13 mouse cellular contexts compared by ENCODE assay signal in genomic region chr7:133041784-133042183, GRCm38 (mm10).
DNase-seq lines count a peak whose midpoint lies in the region; ATAC-seq and TF ChIP-seq lines count a peak whose summit lies in the region.
"Had no signal": no experiment of that assay in that cellular context is flagged by ENCODE, and none has a peak within 500 bp of the region (broad histone marks: within the 10 kb centered on the region; RNA-seq: fewer than 3 reads in every experiment).

No protein-coding gene starts in this region.

- no peak overlapping the region for H3K4me3 ChIP-seq in heart, embryonic 13.5 days
- no peak overlapping the region for H3K4me3 ChIP-seq in ES-E14 (ENCODE audit: insufficient read depth in 1 of 2, low read depth in 1 of 2, low read length in 2 of 2, poor library complexity in 1 of 2, severe bottlenecking in 1 of 2)
- H3K4me3 ChIP-seq in intestine, embryonic 16.5 days (ENCODE audit: low read length) = no peak overlapping the region
- H3K4me3 ChIP-seq: limb, embryonic 12.5 days had no signal

- peak overlapping the region; percentile 80 for H3K27ac ChIP-seq in heart, embryonic 13.5 days (replicated peaks)
- H3K27ac ChIP-seq in ES-E14 (ENCODE audit: insufficient read depth, low read depth, low read length, poor library complexity, severe bottlenecking) = peak overlapping the region; percentile 77; the same call in 1 of the 2 replicates
- peak overlapping the region; percentile 81 for H3K27ac ChIP-seq in intestine, embryonic 16.5 days (ENCODE audit: low read length)
- H3K27ac ChIP-seq: limb, embryonic 12.5 days; macrophage had no signal

- H3K9ac ChIP-seq in heart, embryonic 13.5 days = no peak overlapping the region
- H3K9ac ChIP-seq in ES-E14 (ENCODE audit: insufficient read depth, low read depth, low read length, poor library complexity, severe bottlenecking) = no peak overlapping the region
- no peak overlapping the region for H3K9ac ChIP-seq in intestine, embryonic 16.5 days (ENCODE audit: low read depth, low read length)
- H3K9ac ChIP-seq: limb, embryonic 12.5 days had no signal

- H3K9me3 ChIP-seq in heart, embryonic 13.5 days = no peaks in the 10 kb centered on the region
- no peaks in the 10 kb centered on the region for H3K9me3 ChIP-seq in ES-E14 (ENCODE audit: control insufficient read depth, insufficient read depth, low read depth, low read length)
- H3K9me3 ChIP-seq in intestine, embryonic 16.5 days (ENCODE audit: control insufficient read depth, low read length) = no peaks in the 10 kb centered on the region
- H3K9me3 ChIP-seq: limb, embryonic 12.5 days had no signal

- peaks cover 82% of the 10 kb centered on the region for H3K4me1 ChIP-seq in heart, embryonic 13.5 days
- peaks cover 20 to 59% of the 10 kb centered on the region in 2 experiments for H3K4me1 ChIP-seq in ES-E14 (ENCODE audit: control insufficient read depth in 2 of 2, insufficient read depth in 2 of 2, low read length in 2 of 2, poor library complexity in 1 of 2)
- H3K4me1 ChIP-seq in intestine, embryonic 16.5 days (ENCODE audit: control insufficient read depth, insufficient read depth, low read length) = peaks cover 82% of the 10 kb centered on the region

- in situ Hi-C loops in ES-E14 (cut with MboI; ENCODE audit: low sequenced_read_pairs in 2 of 2, unreplicated experiment in 2 of 2) = no loop called here

- no peaks in the 10 kb centered on the region for H3K27me3 ChIP-seq in heart, embryonic 13.5 days (replicated peaks)
- H3K27me3 ChIP-seq in intestine, embryonic 16.5 days (replicated peaks; ENCODE audit: control insufficient read depth, insufficient read depth, low read length) = no peaks in the 10 kb centered on the region
- H3K27me3 ChIP-seq: limb, embryonic 12.5 days had no signal

- no peak overlapping the region for H3K4me2 ChIP-seq in heart, embryonic 13.5 days
- 0 out of 2 replicates have a peak overlapping the region, but pooled peaks have one; percentile 17 for H3K4me2 ChIP-seq in intestine, embryonic 16.5 days (ENCODE audit: low read depth, low read length)
- H3K4me2 ChIP-seq: limb, embryonic 12.5 days had no signal

- WGBS in heart, embryonic 13.5 days = 66% methylated on average over 3 of the region's 3 CpGs
- WGBS in intestine, embryonic 16.5 days = 50% methylated on average over 3 of the region's 3 CpGs

- no peak for ATAC-seq in heart, embryonic 13.5 days (ENCODE audit: extremely low read depth, insufficient number of reproducible peaks, low FRiP score, low TSS enrichment)
- ATAC-seq in intestine, embryonic 16.5 days = peak; percentile 83
- ATAC-seq: hindbrain, embryonic 16.5 days had no signal

- no peak for DNase-seq in heart, postnatal 10 days
- peak; percentile 58 for DNase-seq in ES-E14 (ENCODE audit: low read depth, low spot score)
- DNase-seq in lung, postnatal 4 days = peak; percentile 62 to 79
- no peak for DNase-seq in right cerebral cortex, postnatal 25 days
- DNase-seq in layer of hippocampus, adult 8-10 months (ENCODE audit: low spot score in 2 of 2) = no peak
- no peak for DNase-seq in c-Kit-positive CD71-positive TER-119-positive erythroid progenitor cells, embryonic 14.5 days (ENCODE audit: low spot score)
- DNase-seq: cerebellum, adult 9-11 months; right cerebral cortex, postnatal 14 days had no signal

- intact Hi-C loops in heart, postnatal 10 days (cut with DNase I) = no loop called here

- H3K36me3 ChIP-seq in heart, embryonic 13.5 days = peaks cover 14% of the 10 kb centered on the region; the same call in 1 of the 2 replicates
- H3K36me3 ChIP-seq in ES-E14 (ENCODE audit: control insufficient read depth, insufficient read depth, low read length, poor library complexity, severe bottlenecking) = peaks cover 41% of the 10 kb centered on the region
- H3K36me3 ChIP-seq in intestine, embryonic 16.5 days (ENCODE audit: control insufficient read depth, insufficient read depth, low read length) = no peaks in the 10 kb centered on the region

TF ChIP-seq in ES-E14, 5 proteins besides CTCF, POLR2A, EP300 and RAD21:
- TF ChIP-seq HCFC1 (IDR thresholded peaks at IDR 0.05; ENCODE audit: borderline replicate concordance, insufficient read depth, low read length) (no peak), ZNF384 (IDR thresholded peaks at IDR 0.05; ENCODE audit: low read depth, low read length) (no peak), ZC3H11A (IDR thresholded peaks at IDR 0.05; ENCODE audit: borderline replicate concordance, low read depth, low read length) (no peak), MAFK (IDR thresholded peaks at IDR 0.05; ENCODE audit: insufficient read depth, low read depth, low read length) (no peak), CHD2 (IDR thresholded peaks at IDR 0.05; ENCODE audit: low read depth, low read length) (no peak)

Comparison
In these comparisons a context has a peak if more than half of its experiments do, and no peak if none do; other contexts are left out.
1. DNase-seq: peak in ES-E14 (single experiment) and lung, postnatal 4 days (2 of 2); none in heart, postnatal 10 days (0 of 2), right cerebral cortex, postnatal 25 days (single experiment), layer of hippocampus, adult 8-10 months (0 of 2) and c-Kit-positive CD71-positive TER-119-positive erythroid progenitor cells, embryonic 14.5 days (single experiment).
2. Peak in every context shown above with its lines, with median percentiles within 50 percentile points of each other: H3K27ac ChIP-seq.